Mouse (Mus musculus) testis, postnatal 10 days (tissue): ENCODE measurements around the gene Nol4l.

Experiments used
- DNase-seq: peaks from one replicate; pipeline ENCODE4 v3.0.0; 2021; ENCODE audit warnings: low spot score

The Nol4l gene

GRCm38 (mm10) chr2:153483118-153483983, 46.4 kb downstream of the Nol4l start:
- DNase-seq, result peak; percentile 80

GRCm38 (mm10) chr2:153481861-153482120, 48.0 kb downstream of the Nol4l start:
- no peak for DNase-seq

- no peak for DNase-seq
Observed at GRCm38 (mm10) chr2:153481108-153481860, 48.5 kb downstream of the Nol4l start.

- no peak for DNase-seq
Observed at GRCm38 (mm10) chr2:153479486-153479885, 50.3 kb downstream of the Nol4l start.

- peak; percentile 81 for DNase-seq
Observed at GRCm38 (mm10) chr2:153478583-153478982, 51.2 kb downstream of the Nol4l start.

- no peak for DNase-seq
Observed at GRCm38 (mm10) chr2:153475114-153476112, 54.4 kb downstream of the Nol4l start.

- DNase-seq, result no peak
Observed at GRCm38 (mm10) chr2:153470983-153471382, 58.8 kb downstream of the Nol4l start.

GRCm38 (mm10) chr2:153469764-153470163, 60.0 kb downstream of the Nol4l start:
- no peak for DNase-seq

- no peak for DNase-seq
Observed at GRCm38 (mm10) chr2:153469317-153469716, 60.5 kb downstream of the Nol4l start.

- DNase-seq, result no peak
Observed at GRCm38 (mm10) chr2:153467372-153467771, 62.4 kb downstream of the Nol4l start.

GRCm38 (mm10) chr2:153463257-153463656, 66.5 kb downstream of the Nol4l start:
- no peak for DNase-seq

- DNase-seq, result no peak
Observed at GRCm38 (mm10) chr2:153458022-153458441, 71.7 kb downstream of the Nol4l start.

GRCm38 (mm10) chr2:153457467-153457866, 72.3 kb downstream of the Nol4l start:
- DNase-seq, result no peak

GRCm38 (mm10) chr2:153454841-153455506, 74.8 kb downstream of the Nol4l start:
- no peak for DNase-seq

GRCm38 (mm10) chr2:153453961-153454759, 75.6 kb downstream of the Nol4l start:
- DNase-seq, result no peak

- no peak for DNase-seq
Observed at GRCm38 (mm10) chr2:153448519-153448918, 81.3 kb downstream of the Nol4l start.

GRCm38 (mm10) chr2:153447719-153448118, 82.1 kb downstream of the Nol4l start:
- no peak for DNase-seq

- DNase-seq, result no peak
Observed at GRCm38 (mm10) chr2:153446476-153446875, 83.3 kb downstream of the Nol4l start.

- DNase-seq, result no peak
Observed at GRCm38 (mm10) chr2:153446017-153446408, 83.8 kb downstream of the Nol4l start.

- peak; percentile 61 for DNase-seq
Observed at GRCm38 (mm10) chr2:153445137-153446016, 84.4 kb downstream of the Nol4l start.
